Mouse (Mus musculus) hindbrain, postnatal 0 days (tissue): ENCODE results near the gene Apoa5. TPM values are rescaled to one million over a fixed set of nuclear protein-coding genes. Genes with fewer than 3 reads are reported as not detected.
"Not testable (repeated sequence)": the region's sequence is repeated elsewhere in the genome, so short reads cannot be mapped to it uniquely, and the experiment has no call there.

Experiments used
- ATAC-seq: fragments of 200-750 bp; cut with Nextera tagmentation; 2 replicates; pipeline ENCODE4 v1.8.0; 2017; ENCODE audit warnings: mild to moderate bottlenecking, moderate TSS enrichment, moderate library complexity
- DNase-seq: peaks from one replicate; pipeline ENCODE4 v3.0.0-alpha.2; 2015; ENCODE audit warnings: low spot score
- H3K27ac ChIP-seq: fragments of 300-500 bp; sonication (generic); 2 replicates; pipeline ENCODE4 v1.5.1; 2014; ENCODE audit warnings: mild to moderate bottlenecking
- H3K27me3 ChIP-seq: fragments of 300-500 bp; sonication (generic); 2 replicates; pipeline ENCODE4 v1.6.1; 2014; ENCODE audit warnings: low read length, mixed read lengths; ENCODE audit not compliant: insufficient read depth
- H3K36me3 ChIP-seq: fragments of 300-500 bp; sonication (generic); 2 replicates; pipeline ENCODE4 v1.6.1; 2014; ENCODE audit warnings: low read length, mixed read lengths; ENCODE audit not compliant: insufficient read depth
- H3K4me1 ChIP-seq: fragments of 300-500 bp; sonication (generic); 2 replicates; pipeline ENCODE4 v1.6.1; 2014; ENCODE audit warnings: antibody characterized with exemption, low read length, mixed read lengths; ENCODE audit not compliant: insufficient read depth
- H3K4me2 ChIP-seq: fragments of 300-500 bp; sonication (generic); 2 replicates; pipeline ENCODE4 v1.6.1; 2014; ENCODE audit warnings: low read depth, mild to moderate bottlenecking, low read length, moderate library complexity, mixed read lengths
- H3K4me3 ChIP-seq: fragments of 300-500 bp; sonication (generic); 2 replicates; pipeline ENCODE4 v1.5.1; 2014; ENCODE audit warnings: low read length
- H3K9ac ChIP-seq: fragments of 300-500 bp; sonication (generic); replicated peaks from 2 replicates; pipeline ENCODE4 v1.6.1; 2014; ENCODE audit warnings: mild to moderate bottlenecking, low read length, moderate library complexity, mixed read lengths
- H3K9me3 ChIP-seq: fragments of 300-500 bp; sonication (generic); 2 replicates; pipeline ENCODE4 v1.6.1; 2016; ENCODE audit warnings: low read length, mixed read lengths
- CTCF ChIP-seq: IDR thresholded peaks from 2 replicates; pipeline ENCODE4 v1.5.1; 2016; ENCODE audit warnings: antibody characterized with exemption, control low read depth, low read depth
- WGBS: fragments of 180-500 bp; shearing (Covaris S2); extraction: QIAGEN DNeasy Blood & Tissue Kit; methylation state at CpG from one replicate; pipeline ENCODE4 v1.1.7; 2014; 5-methylcytosine and 5-hydroxymethylcytosine counted together
- polyA plus RNA-seq: library from polyadenylated mRNA; unstranded; fragments of >200 nt; fragmentation: Nextera tagmentation; extraction: Ambion mirVana; gene quantifications from 2 replicates; pipeline ENCODE4 v1.2.1, GENCODE M21; 2015
- total RNA-seq: library from RNA; depleted of rRNA; stranded (reverse); fragments of >200 nt; gene quantifications from 2 replicates; pipeline ENCODE4 v1.2.3, GENCODE M21; 2014; rRNA removed

Apoa5 gene
- total and polyA plus RNA-seq, 2 experiments from 2014 or later, result 0.21 TPM; not detected in 1

GRCm38 (mm10) chr9:46316388-46316787 lies 48.0 kb downstream of the Apoa5 start:
- H3K9ac ChIP-seq, result no peak overlapping the region
- no peaks in the 10 kb centered on the region for H3K36me3 ChIP-seq
- 13% methylated on average over 5 of the region's 5 CpGs for WGBS
- no peak overlapping the region for H3K27ac ChIP-seq
- TF ChIP-seq CTCF, result no peak
- H3K27me3 ChIP-seq, result no peaks in the 10 kb centered on the region
- H3K4me2 ChIP-seq, result peak overlapping the region; percentile 18; the same call in 1 of the 2 replicates
- ATAC-seq (peak; percentile 13; the same call in 1 of the 2 replicates), DNase-seq (peak; percentile 39)
- no peak overlapping the region for H3K4me3 ChIP-seq
- peaks cover 11% of the 10 kb centered on the region; the same call in 1 of the 2 replicates for H3K4me1 ChIP-seq
- 0 out of 2 replicates have a peak, but pooled peaks cover 3% of the 10 kb centered on the region for H3K9me3 ChIP-seq

GRCm38 (mm10) chr9:46316909-46317308 lies 48.5 kb downstream of the Apoa5 start:
- ATAC-seq (no peak), DNase-seq (no peak)
- H3K27me3 ChIP-seq, result no peaks in the 10 kb centered on the region
- TF ChIP-seq CTCF, result no peak
- peak overlapping the region; percentile 18; the same call in 1 of the 2 replicates for H3K4me2 ChIP-seq
- WGBS, result 33% methylated on average over 8 of the region's 8 CpGs
- H3K36me3 ChIP-seq, result no peaks in the 10 kb centered on the region
- H3K27ac ChIP-seq, result no peak overlapping the region
- H3K9ac ChIP-seq, result no peak overlapping the region
- H3K4me1 ChIP-seq, result peaks cover 11% of the 10 kb centered on the region; the same call in 1 of the 2 replicates
- H3K9me3 ChIP-seq, result 0 out of 2 replicates have a peak, but pooled peaks cover 3% of the 10 kb centered on the region
- H3K4me3 ChIP-seq, result no peak overlapping the region

GRCm38 (mm10) chr9:46317957-46318356 lies 49.5 kb downstream of the Apoa5 start:
- Histone ChIP-seq H3K4me1 (peaks cover 11% of the 10 kb centered on the region; the same call in 1 of the 2 replicates), H3K9ac (no peak overlapping the region), H3K36me3 (no peaks in the 10 kb centered on the region), H3K27me3 (no peaks in the 10 kb centered on the region), H3K27ac (no peak overlapping the region), H3K4me3 (no peak overlapping the region), H3K4me2 (no peak overlapping the region), H3K9me3 (0 out of 2 replicates have a peak, but pooled peaks cover 3% of the 10 kb centered on the region)
- ATAC-seq (no peak), DNase-seq (no peak)
- no peak for TF ChIP-seq CTCF
- 86% methylated on average over 3 of the region's 3 CpGs for WGBS

GRCm38 (mm10) chr9:46319886-46320285 lies 51.5 kb downstream of the Apoa5 start, which contains the start of gene 4931429L15Rik:
Gene 4931429L15Rik (minus strand): TSS chr9:46319986.
- not testable (repeated sequence) for H3K27me3 ChIP-seq, H3K9me3 ChIP-seq, H3K4me3 ChIP-seq, H3K4me2 ChIP-seq, H3K9ac ChIP-seq, ATAC-seq, H3K36me3 ChIP-seq, H3K27ac ChIP-seq, DNase-seq
- H3K4me1 ChIP-seq, result peaks cover 11% of the 10 kb centered on the region; the same call in 1 of the 2 replicates
- WGBS, result 83% methylated on average over 6 of the region's 6 CpGs

GRCm38 (mm10) chr9:46320461-46320860 lies 52.0 kb downstream of the Apoa5 start:
- DNase-seq (no peak), ATAC-seq (no peak)
- 91% methylated on average over 2 of the region's 2 CpGs for WGBS
- H3K4me2 ChIP-seq, result no peak overlapping the region
- H3K27me3 ChIP-seq, result no peaks in the 10 kb centered on the region
- no peak for TF ChIP-seq CTCF
- no peak overlapping the region for H3K27ac ChIP-seq
- H3K9me3 ChIP-seq, result 0 out of 2 replicates have a peak, but pooled peaks cover 3% of the 10 kb centered on the region
- peaks cover 8% of the 10 kb centered on the region; the same call in 1 of the 2 replicates for H3K4me1 ChIP-seq
- no peaks in the 10 kb centered on the region for H3K36me3 ChIP-seq
- no peak overlapping the region for H3K9ac ChIP-seq
- H3K4me3 ChIP-seq, result no peak overlapping the region

Other genes starting within 250 kb of the Apoa5 start
- 1.6 TPM in 1 of 2 replicates, not detected in the other for gene Apoa1, start 40.1 kb upstream of the Apoa5 start, total RNA-seq
- 3.4 and 4.5 TPM in 2 replicates for gene Apoa1, start 40.1 kb upstream of the Apoa5 start, polyA plus RNA-seq
- gene Apoc3, start 33.0 kb upstream of the Apoa5 start, total RNA-seq, result not detected in 2 replicates
- not detected in 2 replicates for gene Apoc3, start 33.0 kb upstream of the Apoa5 start, polyA plus RNA-seq
- gene Apoa4, start 27.9 kb upstream of the Apoa5 start, total RNA-seq, result not detected in 2 replicates
- gene Apoa4, start 27.9 kb upstream of the Apoa5 start, polyA plus RNA-seq, result not detected in 2 replicates
- 20.0 and 43.1 TPM in 2 replicates for gene Zpr1, start 4.4 kb downstream of the Apoa5 start, total RNA-seq
- 45.7 and 47.3 TPM in 2 replicates for gene Zpr1, start 4.4 kb downstream of the Apoa5 start, polyA plus RNA-seq
- gene Bud13, start 14.4 kb downstream of the Apoa5 start, total RNA-seq, result 12.6 and 16.4 TPM in 2 replicates
- 11.8 and 12.3 TPM in 2 replicates for gene Bud13, start 14.4 kb downstream of the Apoa5 start, polyA plus RNA-seq
- 0.07 TPM in 1 of 2 replicates, not detected in the other for gene 4931429L15Rik, start 51.4 kb downstream of the Apoa5 start, total RNA-seq
- gene 4931429L15Rik, start 51.4 kb downstream of the Apoa5 start, polyA plus RNA-seq, result not detected in 2 replicates